Mouse (Mus musculus) macrophage (primary cell): Measurements from ENCODE around the gene Pomgnt1. TPM values are rescaled to one million over a fixed set of nuclear protein-coding genes. Genes with fewer than 3 reads are reported as not detected.

Source experiments
- H3K27ac ChIP-seq: fragments of 350-480 bp; formaldehyde crosslinking; 2 replicates; pipeline ENCODE4 v1.9.0; 2021
- H3K36me3 ChIP-seq: fragments of 350-480 bp; formaldehyde crosslinking; 2 replicates; pipeline ENCODE4 v1.9.0; 2021; ENCODE audit errors: inconsistent target
- H3K4me3 ChIP-seq: fragments of 350-480 bp; formaldehyde crosslinking; 2 replicates; pipeline ENCODE4 v1.9.0; 2021; ENCODE audit errors: inconsistent target
- H3K79me2 ChIP-seq: fragments of 350-480 bp; formaldehyde crosslinking; 2 replicates; pipeline ENCODE4 v1.9.0; 2021; ENCODE audit errors: inconsistent target
- WGBS: methylation state at CpG from one replicate; pipeline ENCODE4 v1.1.7; 2026; ENCODE audit warnings: inconsistent platforms; ENCODE audit not compliant: missing documents; 5-methylcytosine and 5-hydroxymethylcytosine counted together
- polyA plus RNA-seq: library from polyadenylated mRNA; stranded (reverse); fragments of 250-400 nt; gene quantifications from 3 replicates; pipeline ENCODE4 v1.2.4, GENCODE M21; 2018; ENCODE audit warnings: inconsistent platforms

Gene Pomgnt1
- polyA plus RNA-seq, 1 experiment from 2014 or later: 16.6 TPM

- Histone ChIP-seq H3K36me3 (no peaks in the 10 kb centered on the region), H3K79me2 (no peaks in the 10 kb centered on the region), H3K4me3 (no peak overlapping the region), H3K27ac (no peak overlapping the region)
- 97% methylated on average over 2 of the region's 2 CpGs for WGBS
Measured at GRCm38 (mm10) chr4:116111486-116111885, 12.2 kb upstream of the Pomgnt1 start.

- peak overlapping the region; percentile 59 for H3K27ac ChIP-seq
- H3K79me2 ChIP-seq: peaks cover 15% of the 10 kb centered on the region
- WGBS: 11% methylated on average over 1 of the region's 1 CpGs
- H3K36me3 ChIP-seq: no peaks in the 10 kb centered on the region
- H3K4me3 ChIP-seq: peak overlapping the region; percentile 90
Measured at GRCm38 (mm10) chr4:116122762-116123161, 878 bp upstream of the Pomgnt1 start.

DNA sequence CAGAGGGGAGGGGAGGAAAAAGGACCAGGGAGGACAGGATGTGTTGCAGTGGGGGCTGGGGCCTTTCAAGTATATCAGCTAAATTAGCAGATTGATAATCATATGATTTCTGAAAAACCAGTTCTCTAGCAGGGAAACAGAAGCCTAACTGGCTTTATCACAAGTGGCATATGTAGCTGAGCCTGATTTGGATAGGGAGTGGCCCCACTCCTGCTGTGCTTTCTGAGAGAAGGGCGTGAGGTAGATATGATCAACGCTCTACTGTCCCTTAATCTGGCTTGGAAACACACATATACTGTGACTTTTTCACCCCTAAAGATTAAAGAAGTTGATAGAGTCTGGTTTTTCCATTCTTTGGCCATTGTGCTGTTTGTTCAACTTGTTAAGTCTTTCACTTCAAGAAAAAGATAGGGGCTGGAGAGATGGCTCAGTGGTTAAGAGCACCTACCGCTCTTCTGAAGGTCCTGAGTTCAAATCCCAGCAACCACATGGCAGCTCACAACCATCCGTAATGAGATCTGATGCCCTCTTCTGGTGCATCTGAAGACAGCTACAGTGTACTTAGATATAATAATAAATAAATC, 2.3 kb downstream of the Pomgnt1 start:
- no peak overlapping the region for H3K27ac ChIP-seq
- H3K36me3 ChIP-seq: no peaks in the 10 kb centered on the region
- H3K4me3 ChIP-seq: no peak overlapping the region
- H3K79me2 ChIP-seq: peaks cover 15% of the 10 kb centered on the region
- WGBS: 92% methylated on average over 4 of the region's 4 CpGs

DNA sequence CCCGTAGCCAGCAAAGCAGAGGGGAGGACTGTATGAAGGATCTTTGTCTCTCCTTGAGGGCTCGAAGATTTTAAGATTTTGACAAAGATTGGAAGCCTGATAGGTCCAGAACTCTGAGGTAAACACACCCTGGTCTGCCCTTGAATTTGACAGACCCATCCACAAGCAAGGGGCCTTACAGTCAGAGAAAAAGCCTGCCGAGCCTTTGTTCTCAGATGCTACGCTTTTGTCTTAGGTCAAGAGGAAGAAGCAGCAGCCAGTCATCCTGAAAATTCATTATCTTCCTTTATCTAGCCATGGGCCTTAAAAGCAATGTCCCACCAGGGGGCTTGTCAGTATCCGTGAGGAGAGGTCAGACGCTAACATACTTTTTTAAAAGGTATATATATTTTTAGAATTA, 4.3 kb downstream of the Pomgnt1 start:
- no peak overlapping the region for H3K27ac ChIP-seq
- H3K79me2 ChIP-seq: peaks cover 10% of the 10 kb centered on the region; the same call in 1 of the 2 replicates
- WGBS: 97% methylated on average over 6 of the region's 6 CpGs
- H3K4me3 ChIP-seq: no peak overlapping the region
- no peaks in the 10 kb centered on the region for H3K36me3 ChIP-seq

DNA sequence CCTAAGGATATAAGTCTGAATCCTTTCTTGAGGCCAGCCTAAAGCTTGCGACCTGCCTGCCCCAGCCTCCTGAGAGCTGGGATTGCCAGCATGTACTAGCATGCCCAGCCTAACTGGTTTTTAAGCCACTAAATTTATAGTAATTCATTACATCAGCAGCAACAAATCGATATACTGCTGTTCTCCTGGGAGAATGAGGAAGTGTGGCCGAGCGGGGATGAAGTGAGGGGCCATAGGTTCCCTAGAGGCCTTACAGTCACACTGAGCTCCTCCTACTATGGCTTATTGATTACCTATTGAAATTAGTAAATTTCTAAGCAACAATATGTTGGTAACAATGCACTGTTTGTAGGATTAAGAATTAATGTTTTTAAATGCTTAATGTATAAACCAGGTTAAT, 9.5 kb downstream of the Pomgnt1 start:
- H3K36me3 ChIP-seq: no peaks in the 10 kb centered on the region
- H3K27ac ChIP-seq: no peak overlapping the region
- H3K4me3 ChIP-seq: no peak overlapping the region
- WGBS: 52% methylated on average over 4 of the region's 4 CpGs
- no peaks in the 10 kb centered on the region for H3K79me2 ChIP-seq

GRCm38 (mm10) chr4:116134990-116135389, 11.3 kb downstream of the Pomgnt1 start:
- no peak overlapping the region for H3K27ac ChIP-seq
- H3K4me3 ChIP-seq: no peak overlapping the region
- no peaks in the 10 kb centered on the region for H3K79me2 ChIP-seq
- H3K36me3 ChIP-seq: no peaks in the 10 kb centered on the region
- 56% methylated on average over 2 of the region's 2 CpGs for WGBS

DNA sequence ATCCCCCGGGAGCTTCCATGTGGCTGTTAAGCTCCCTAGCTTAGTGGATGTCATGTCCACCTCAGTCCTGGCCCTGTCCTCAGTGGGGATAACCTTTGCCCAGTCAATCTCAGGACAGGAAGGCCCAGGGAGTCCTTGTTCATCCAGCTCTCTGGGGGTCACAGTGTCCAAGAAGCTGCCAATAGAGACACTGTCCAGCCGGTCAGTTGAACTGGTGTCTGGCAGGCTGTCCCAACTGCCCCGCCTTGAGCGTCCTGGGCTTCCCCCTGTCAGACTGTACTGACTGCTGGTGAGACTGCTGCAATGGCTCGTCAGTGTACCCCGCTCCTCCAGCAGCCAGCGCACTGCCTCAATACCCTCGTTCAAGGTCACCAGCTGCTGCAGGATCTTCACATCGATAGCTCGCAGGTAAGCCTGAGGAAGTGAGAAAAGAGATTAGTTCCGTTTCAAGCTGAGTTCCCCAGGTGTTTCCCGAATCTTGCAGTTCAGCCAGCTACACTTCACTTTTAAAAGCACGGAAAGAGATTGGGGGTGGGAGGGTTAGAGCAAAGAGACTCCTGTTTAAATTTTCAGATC, 13.9 kb downstream of the Pomgnt1 start:
- Histone ChIP-seq H3K27ac (no peak overlapping the region), H3K4me3 (no peak overlapping the region)

GRCm38 (mm10) chr4:116140801-116141574, 17.3 kb downstream of the Pomgnt1 start:
- Histone ChIP-seq H3K79me2 (no peaks in the 10 kb centered on the region), H3K27ac (no peak overlapping the region), H3K36me3 (no peaks in the 10 kb centered on the region), H3K4me3 (no peak overlapping the region)
- 83% methylated on average over 7 of the region's 7 CpGs for WGBS

More for the DNA sequence above, 13.9 kb downstream of the Pomgnt1 start:
- WGBS: 88% methylated on average over 13 of the region's 13 CpGs
- Histone ChIP-seq H3K79me2 (no peaks in the 10 kb centered on the region), H3K36me3 (no peaks in the 10 kb centered on the region)

- no peaks in the 10 kb centered on the region for H3K79me2 ChIP-seq
- H3K27ac ChIP-seq: no peak overlapping the region
- WGBS: 100% methylated on average over 1 of the region's 1 CpGs
- no peak overlapping the region for H3K4me3 ChIP-seq
- H3K36me3 ChIP-seq: no peaks in the 10 kb centered on the region
Measured at GRCm38 (mm10) chr4:116141736-116142135, 18.1 kb downstream of the Pomgnt1 start.

GRCm38 (mm10) chr4:116142269-116142668, 18.6 kb downstream of the Pomgnt1 start:
- Histone ChIP-seq H3K36me3 (no peaks in the 10 kb centered on the region), H3K79me2 (no peaks in the 10 kb centered on the region), H3K27ac (no peak overlapping the region), H3K4me3 (no peak overlapping the region)
- WGBS: 96% methylated on average over 7 of the region's 7 CpGs

- 26% methylated on average over 7 of the region's 7 CpGs for WGBS
- Histone ChIP-seq H3K4me3 (no peak overlapping the region), H3K36me3 (no peaks in the 10 kb centered on the region), H3K27ac (no peak overlapping the region), H3K79me2 (no peaks in the 10 kb centered on the region)
Measured at GRCm38 (mm10) chr4:116143317-116143811, 19.7 kb downstream of the Pomgnt1 start.

DNA sequence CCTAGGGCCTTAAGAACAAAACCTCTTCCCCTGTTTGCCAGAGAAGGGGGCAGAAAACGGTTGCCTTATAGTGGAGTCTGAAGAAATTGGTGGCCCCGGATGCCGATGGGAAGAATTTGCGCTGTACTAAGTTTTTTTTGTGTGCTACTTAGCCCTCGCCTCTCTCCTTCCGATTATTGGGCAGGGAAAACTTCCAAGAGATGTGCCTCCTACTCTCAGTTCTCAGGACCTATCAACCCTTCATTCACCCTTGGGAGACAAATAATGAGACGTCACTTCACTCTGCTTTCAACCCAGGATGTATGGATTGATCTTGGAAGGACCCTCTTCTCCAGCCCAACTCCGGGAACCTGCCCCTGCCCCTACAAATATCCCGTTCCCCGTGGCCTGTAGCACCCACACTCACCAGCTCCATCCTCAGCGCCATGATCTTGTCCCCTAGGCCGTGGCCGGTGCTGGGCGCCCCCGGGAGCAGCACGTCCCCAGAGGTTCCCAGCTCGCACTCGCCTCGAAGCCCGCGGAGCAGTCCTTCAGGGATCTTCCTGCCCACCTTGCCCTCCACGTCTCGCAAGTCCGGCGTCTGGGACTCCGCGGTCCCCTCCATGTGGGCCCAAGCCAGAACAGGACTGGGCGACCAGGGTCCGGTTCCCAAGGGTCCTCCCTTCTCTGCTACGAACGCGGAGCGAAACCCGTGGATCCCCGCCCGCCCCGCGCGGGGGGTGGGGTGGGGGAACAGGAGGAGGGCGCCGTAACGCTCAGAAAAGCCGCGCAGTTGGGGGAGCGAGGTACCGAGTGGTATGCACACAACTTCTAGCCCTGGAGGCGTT, 20.5 kb downstream of the Pomgnt1 start:
- 5% methylated on average over 47 of the region's 47 CpGs for WGBS
- no peaks in the 10 kb centered on the region for H3K79me2 ChIP-seq
- peak overlapping the region; percentile 11; the same call in 1 of the 2 replicates for H3K4me3 ChIP-seq
- no peak overlapping the region for H3K27ac ChIP-seq
- H3K36me3 ChIP-seq: no peaks in the 10 kb centered on the region

DNA sequence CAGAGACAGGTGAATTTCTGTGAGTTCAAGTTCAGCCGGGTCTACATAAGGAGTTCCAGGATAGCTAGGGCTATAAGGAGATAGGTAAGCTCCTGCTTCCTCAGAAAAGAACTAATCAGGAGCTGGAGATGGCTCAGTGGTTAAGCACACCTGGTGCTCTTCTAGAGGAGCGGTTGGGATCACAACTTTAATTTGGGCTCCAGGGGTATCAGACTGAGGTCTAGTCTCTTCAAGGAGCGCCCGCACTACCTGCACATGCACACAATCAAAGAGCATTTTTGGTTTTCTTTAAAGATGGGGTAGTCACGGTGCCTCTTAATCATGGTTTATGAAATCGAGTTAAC, 26.1 kb downstream of the Pomgnt1 start:
- Histone ChIP-seq H3K36me3 (peaks cover 26% of the 10 kb centered on the region), H3K79me2 (peaks cover 7% of the 10 kb centered on the region; the same call in 1 of the 2 replicates), H3K27ac (peak overlapping the region; percentile 46), H3K4me3 (peak overlapping the region; percentile 47)
- 40% methylated on average over 6 of the region's 6 CpGs for WGBS

DNA sequence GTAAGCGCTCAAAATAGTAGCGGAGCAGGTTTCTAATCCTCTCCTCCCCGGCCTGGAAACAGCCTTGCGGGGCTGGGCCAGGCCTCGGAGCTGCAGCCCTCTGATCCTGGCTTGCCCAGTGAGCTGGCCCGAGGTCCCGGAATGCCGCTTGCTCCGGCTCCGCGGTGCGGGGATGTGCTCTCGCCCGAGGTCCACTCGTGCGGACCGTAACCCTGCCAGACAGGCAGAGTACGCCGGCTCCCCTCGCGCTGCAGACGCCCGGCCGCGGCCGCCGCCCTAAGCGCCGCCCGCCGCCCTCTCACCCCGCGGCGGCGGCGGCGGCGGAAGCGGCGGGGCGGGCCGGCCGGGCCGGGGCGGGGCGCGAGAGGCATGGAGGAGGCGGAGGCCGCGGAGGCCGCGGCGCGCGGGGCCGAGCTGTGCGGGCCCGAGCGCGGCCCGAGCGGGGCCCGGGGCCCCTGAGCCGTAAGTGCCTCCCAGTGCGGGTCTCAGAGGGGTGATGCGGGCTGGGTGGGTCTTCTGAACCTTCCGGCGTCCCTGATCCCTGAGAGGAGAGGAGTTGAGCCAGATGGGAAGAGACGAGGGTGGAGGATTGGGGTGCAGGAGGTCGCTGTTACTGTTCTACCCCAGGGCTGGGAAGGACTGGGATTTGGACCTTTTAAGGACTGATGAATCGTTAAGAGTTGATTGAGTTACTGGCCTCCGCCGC, 26.7 kb downstream of the Pomgnt1 start:
- Histone ChIP-seq H3K79me2 (peaks cover 7% of the 10 kb centered on the region; the same call in 1 of the 2 replicates), H3K27ac (peak overlapping the region; percentile 46), H3K36me3 (peaks cover 32% of the 10 kb centered on the region), H3K4me3 (peak overlapping the region; percentile 80)
- under 1% methylated on average over 73 of the region's 73 CpGs for WGBS
